Mouse (Mus musculus) liver, postnatal 0 days (tissue): ENCODE measurements at regions not wholly inside any gene's neighbourhood (a gene's known extent, or its start where the extent isn't known, plus 50 kb on each side); places are given as distances from the start of the nearest gene placed in this dataset.

Source experiments
- CTCF ChIP-seq: sonication (generic); IDR thresholded peaks from 2 replicates; pipeline ENCODE4 v1.5.1; 2016; ENCODE audit warnings: antibody characterized with exemption, low read depth
- EP300 ChIP-seq: IDR thresholded peaks from 2 replicates; pipeline ENCODE4 v1.6.1; 2016; ENCODE audit warnings: antibody characterized with exemption, low read depth, mild to moderate bottlenecking

DNA sequence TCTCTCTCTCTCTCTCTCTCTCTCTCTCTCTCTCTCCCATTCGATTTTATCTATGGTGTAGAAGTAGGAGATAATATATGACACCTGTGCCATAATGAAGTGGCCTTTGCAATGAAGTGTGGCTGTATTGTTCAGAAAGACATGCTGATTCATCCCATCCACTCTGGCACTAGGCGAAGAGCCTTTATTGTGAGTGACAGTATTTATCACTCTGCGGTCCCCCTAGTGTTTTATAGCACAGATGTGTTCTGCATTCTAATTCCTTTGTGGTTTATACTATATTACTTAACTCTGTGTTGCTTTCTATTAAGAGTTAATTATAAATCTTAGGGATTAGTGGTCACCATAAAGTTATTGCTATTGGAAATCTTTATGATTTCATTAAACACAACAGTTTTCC, 398.7 kb downstream of the Tmem38b start:
- no peak for TF ChIP-seq CTCF
- TF ChIP-seq EP300, result no peak
